In genomic region chr8:82402686-82403330, GRCm38 (mm10) we compare ENCODE assay signal across 8 mouse cellular contexts. TPM values are rescaled to one million over a fixed set of nuclear protein-coding genes. Genes with fewer than 3 reads are reported as not detected.
DNase-seq lines count a peak whose midpoint lies in the region; ATAC-seq and TF ChIP-seq lines count a peak whose summit lies in the region.

TSS of gene Il15 (minus strand) at chr8:82403222.

- no peak for TF ChIP-seq CTCF in E14TG2a.4 (conservative IDR thresholded peaks at IDR 0.05; ENCODE audit: low read length)

- H3K4me3 ChIP-seq in E14TG2a.4 (replicated peaks; ENCODE audit: low read length), result peak within 1 kb of the TSS; percentile 68
- peak within 1 kb of the TSS; percentile 51 for H3K4me3 ChIP-seq in forebrain, embryonic 10.5 days

- 13% methylated on average over 13 of the region's 13 CpGs for WGBS in forebrain, embryonic 10.5 days

- H3K27me3 ChIP-seq in E14TG2a.4 (ENCODE audit: insufficient read depth, low read length), result no peaks in the 10 kb centered on the region
- no peaks in the 10 kb centered on the region for H3K27me3 ChIP-seq in forebrain, embryonic 10.5 days (ENCODE audit: poor library complexity, severe bottlenecking)

- H3K9me3 ChIP-seq in E14TG2a.4 (ENCODE audit: low read length), result no peaks in the 10 kb centered on the region
- no peaks in the 10 kb centered on the region for H3K9me3 ChIP-seq in forebrain, embryonic 10.5 days

- H3K4me1 ChIP-seq in E14TG2a.4 (replicated peaks; ENCODE audit: low read depth, low read length), result peaks cover 18% of the 10 kb centered on the region
- H3K4me1 ChIP-seq in forebrain, embryonic 10.5 days, result peaks cover 19% of the 10 kb centered on the region

- DNase-seq in adrenal gland, adult 8-10 months, result peak; percentile 84
- no peak for DNase-seq in forebrain, embryonic 10.5 days (ENCODE audit: extremely low spot score, low spot score)
- DNase-seq in heart, postnatal 10 days, result peak; percentile 87 to 88
- DNase-seq in kidney, postnatal 25 days, result peak; percentile 92 to 96
- DNase-seq in lung, postnatal 4 days, result peak; percentile 77 to 85
- peak; percentile 46 for DNase-seq in retina, postnatal 1 day

- no peak for ATAC-seq in frontal cortex, adult (ENCODE audit: low TSS enrichment)

- intact Hi-C loops in heart, postnatal 10 days (cut with DNase I), result no loop called here

- H3K27ac ChIP-seq in forebrain, embryonic 10.5 days, result peak within 1 kb of the TSS; percentile 74

- no peaks in the 10 kb centered on the region for H3K36me3 ChIP-seq in E14TG2a.4 (ENCODE audit: insufficient read depth, low read length)
- no peaks in the 10 kb centered on the region for H3K36me3 ChIP-seq in forebrain, embryonic 10.5 days (replicated peaks)

RNA-seq across cellular contexts. Expression of gene Il15, which starts in this region (rescaled TPM):
- total RNA-seq in adrenal gland, adult 8-10 months (2022), result 10 to 100 TPM in 3 of 4 experiments, 1 to 10 TPM in 1; 8.1 to 16.9 (median 14.4) TPM
- 0.92 and 2.2 TPM in 2 replicates for polyA plus RNA-seq in forebrain, embryonic 10.5 days (2016; fragmentation: Nextera tagmentation; extraction: Ambion mirVana)
- total RNA-seq in heart, postnatal 10 days (2021), result 10 to 100 TPM; 10.3 to 14.4 TPM
